Mouse (Mus musculus) right cerebral cortex, postnatal 36 days (tissue): Measurements from ENCODE around the gene Tex12.

Source experiments
- DNase-seq, 2 experiments: peaks; one replicate each; pipeline ENCODE4 v3.0.0; 2022; ENCODE audit warnings: low spot score in 2 of 2, mixed read lengths in 1 of 2

Gene Tex12

DNA sequence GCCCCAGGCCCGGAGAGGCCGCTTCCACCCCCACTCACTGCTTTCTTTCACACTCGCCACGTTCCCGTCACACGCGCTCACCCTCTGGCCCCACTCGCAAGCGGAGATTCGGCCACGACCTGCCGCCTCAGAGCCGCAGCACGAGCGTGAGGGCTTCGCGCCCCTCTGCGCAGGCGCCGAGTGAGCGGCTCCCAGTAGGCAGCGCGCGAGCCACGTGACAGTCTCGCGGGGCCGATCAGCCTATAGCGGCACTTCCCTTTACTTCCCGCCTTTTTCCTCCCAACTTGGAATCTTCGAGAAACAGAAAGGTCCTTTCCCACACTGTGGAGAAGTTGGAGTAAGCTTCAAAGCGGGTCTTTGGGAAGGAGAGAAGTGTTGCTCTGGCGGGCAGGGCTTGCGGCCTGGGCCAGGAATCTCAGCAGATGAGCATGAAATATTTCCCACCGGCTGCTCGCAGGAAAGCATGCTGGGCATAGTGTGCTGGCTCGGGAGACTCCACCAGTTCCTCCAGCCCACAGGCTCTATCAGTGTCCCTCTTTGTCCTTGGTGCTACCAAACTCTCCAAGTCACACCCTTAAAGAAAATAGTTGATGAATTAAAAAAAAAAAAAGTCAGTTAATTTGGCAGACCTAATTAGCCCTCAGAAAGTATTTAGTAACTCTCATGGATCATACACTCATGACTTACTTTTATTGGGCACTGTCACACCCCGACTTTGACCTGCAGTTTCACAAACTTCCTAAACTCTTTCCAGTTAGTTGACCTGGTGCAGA lies at the start of gene Tex12:
Gene Tex12, minus strand, starts transcription at position 181 of the 773 bp plus-strand sequence.
- no peak for DNase-seq

DNA sequence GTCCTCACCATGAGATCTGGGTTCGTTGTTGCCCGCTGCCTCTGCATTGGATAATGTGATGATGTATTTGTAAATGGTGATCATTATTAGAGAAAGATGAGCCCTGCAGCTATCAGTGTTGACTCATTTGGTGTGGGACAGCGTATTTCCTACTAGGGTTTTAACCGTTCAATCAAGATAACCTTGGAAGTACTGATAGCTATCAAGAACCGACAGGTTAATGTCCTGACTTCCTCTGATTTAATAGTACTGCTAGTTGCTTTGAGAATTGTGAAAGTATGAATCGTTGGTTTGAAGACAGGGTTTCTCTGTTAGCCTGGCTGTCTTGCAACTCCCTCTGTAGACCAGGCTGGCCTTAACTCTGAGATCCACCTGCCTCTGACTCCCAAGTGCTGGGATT lies 43.2 kb upstream of the Tex12 start:
- DNase-seq: no peak

DNA sequence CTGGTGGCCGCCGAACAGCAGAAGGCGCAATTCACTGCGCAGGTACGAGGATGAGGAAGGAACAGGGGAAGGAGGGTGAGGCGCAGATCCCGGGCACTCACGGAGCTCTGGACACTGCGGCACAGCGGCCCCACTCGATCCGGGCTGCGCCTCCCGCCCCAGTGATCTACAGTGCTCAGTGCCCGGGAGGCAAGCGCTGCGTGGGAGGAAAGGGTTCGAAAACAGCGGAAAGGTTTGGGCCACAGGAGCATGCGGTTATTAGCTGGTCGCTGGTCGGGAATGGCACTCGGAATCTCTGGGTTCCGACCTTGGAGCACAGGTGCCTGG lies 42.8 kb upstream of the Tex12 start:
- no peak for DNase-seq

DNA sequence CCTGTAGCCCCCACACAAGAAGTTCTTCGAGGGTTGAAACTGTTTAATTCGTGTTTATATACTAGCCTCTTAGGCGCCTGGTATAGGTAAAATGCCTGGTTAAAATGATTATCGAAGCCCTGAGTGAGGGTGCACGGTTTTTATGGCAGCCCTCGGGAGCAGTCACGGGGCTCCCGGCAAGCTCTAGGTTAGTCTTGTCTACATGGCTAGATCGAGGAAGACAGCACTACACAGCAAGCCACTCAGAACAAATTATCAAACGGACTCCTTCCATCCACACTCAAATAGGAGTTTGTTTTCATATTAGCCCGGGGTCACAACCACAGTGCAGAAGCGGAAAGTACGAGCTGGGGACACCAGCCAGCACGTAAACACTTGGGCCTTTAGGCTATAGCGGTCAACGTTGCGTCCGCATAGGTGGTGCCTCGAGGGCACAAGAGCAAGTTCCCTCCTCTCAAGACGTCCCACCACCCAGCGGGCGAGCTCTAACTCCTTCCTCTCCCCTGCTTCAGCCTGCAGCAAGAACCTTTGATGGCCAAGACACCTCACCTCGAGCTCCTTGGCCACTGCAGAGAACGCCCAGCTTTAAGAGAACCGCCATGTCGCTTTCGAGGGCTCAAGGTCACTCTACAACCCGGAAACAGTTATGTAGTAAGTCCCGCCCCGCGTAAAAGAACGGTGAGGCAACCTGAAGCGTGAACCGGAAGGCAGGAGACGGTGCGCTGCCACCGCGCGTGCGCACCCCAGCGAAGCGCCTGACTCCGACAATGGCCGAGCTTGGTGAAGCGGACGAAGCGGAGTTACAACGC lies 42.3 kb upstream of the Tex12 start, which contains the start of the genes Sdhd and Timm8b:
Gene Sdhd, minus strand, starts transcription at position 624 of the 809 bp plus-strand sequence.
Gene Timm8b, plus strand, starts transcription at position 722 of the 809 bp plus-strand sequence.
- DNase-seq: peak; percentile 93 to 95

DNA sequence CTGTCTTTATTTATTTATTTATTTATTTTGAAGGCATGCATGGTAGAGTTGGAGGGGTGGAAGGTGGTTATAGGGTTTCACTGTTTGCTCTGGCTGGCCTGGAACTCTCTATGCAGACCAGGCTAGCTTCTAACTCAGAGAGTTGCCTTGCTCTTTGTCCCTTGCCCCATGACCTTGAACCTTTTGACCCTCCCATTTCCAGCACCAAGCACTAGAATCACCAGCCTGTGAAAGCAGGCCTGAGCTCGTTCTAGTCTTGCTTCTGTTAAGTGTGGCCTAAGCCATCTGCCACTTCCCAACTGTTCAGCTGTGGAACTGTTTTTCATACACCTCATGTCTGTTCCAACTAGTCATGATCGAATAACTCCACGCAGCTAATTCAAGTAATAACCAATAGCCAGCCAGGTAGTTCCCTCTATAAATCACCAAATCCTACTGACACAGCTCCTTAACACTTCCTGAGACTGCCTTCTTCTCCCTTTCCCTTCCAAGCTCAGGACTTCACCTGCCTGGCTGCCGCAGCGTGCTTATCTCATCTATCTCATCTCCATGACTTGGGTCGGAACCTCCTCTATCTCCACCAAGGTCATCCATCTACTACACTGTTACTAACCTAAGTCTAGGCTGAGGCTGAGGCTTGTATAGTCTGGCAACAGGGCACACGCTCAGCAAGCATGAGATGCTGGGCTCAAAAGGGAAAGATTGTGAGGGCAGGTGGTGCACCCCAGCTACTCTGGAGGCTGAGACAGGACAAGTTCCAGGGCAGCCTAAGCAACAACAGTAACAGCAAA lies 41.1 kb upstream of the Tex12 start:
- DNase-seq: no peak

DNA sequence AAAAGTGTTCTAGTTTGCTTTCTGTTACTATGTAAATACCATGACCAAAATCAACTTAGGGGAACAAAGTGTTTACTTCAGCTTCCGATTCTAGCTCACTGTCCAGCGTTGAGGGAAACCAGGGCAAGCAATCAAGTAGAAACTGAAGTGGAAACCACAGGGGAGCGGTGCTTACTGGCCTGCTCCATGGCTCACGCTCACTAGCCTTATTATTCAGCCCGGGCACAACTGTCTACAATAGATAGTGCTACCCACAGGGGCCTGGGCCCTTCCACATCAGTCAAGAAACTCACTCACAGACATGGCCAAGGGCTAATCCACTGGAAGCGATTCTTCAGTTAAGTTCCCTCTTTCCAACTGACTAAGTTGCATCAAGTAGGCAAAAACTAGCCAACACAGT lies 40.4 kb upstream of the Tex12 start:
- no peak for DNase-seq

DNA sequence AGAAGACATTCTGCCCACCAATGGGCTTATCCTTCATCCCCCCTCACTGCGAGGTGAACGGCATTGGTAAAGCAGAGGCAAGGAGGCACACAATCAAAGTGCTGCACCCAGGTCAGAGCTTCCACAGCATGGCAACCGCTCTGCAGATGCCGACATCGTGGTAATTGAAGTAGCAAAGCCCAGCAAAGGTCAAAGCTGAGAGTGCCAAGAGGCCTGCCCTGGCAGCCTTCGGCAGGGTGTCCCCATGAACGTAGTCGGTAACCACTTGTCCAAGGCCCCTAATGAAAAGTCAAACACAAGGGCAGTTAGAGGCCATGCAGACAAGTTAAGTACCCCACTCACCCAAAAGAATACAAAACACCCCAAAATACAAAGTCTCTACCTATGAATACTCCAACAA lies 35.8 kb upstream of the Tex12 start:
- DNase-seq: no peak

DNA sequence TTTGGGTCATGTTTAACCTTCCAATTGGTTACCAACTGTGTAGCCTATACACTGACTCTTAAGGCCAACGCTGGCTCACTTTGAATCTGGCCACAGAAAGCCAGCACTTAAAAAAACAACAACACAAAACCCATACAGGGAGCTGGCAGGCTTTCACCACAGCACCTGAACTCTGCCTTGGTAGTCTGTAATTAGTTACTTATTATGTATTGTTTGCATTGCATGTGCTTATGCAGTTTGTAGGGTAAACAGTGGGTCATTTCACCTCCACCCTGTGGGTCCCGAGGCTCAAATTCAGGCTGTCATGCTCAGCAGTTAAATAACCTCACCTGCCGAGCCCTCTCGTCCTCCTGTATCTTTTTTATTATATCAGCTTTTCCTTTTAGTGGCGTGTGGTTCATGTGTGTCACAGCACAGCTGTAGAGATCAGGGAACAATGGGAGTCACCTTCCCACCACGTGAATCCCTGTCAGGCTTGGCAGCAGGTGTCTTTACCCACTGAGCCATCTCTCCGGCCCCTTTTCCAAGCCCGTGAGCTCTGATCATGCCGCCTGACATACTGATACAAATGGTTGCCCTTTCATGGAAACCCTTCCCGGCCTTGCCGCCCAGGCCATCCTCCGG lies 33.8 kb upstream of the Tex12 start:
- no peak for DNase-seq

DNA sequence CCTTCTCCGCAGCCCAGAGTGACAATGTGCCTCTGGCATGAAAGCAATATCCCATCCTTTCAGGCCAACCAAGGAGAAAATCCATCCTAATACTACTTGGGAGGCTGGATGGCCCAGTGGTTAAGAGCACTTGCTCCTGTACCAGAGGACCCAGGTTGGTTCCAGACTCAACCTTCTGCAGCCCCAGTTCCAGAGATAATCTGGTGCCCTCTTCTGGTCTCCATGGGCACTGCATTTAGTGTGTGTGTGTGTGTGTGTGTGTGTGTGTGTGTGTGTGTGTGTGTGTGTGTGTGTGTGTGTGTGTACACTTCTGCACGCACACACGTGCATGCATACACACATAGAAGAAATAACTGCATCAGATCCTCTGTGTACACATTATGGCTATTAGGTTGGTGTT lies 32.4 kb upstream of the Tex12 start:
- DNase-seq: no peak

DNA sequence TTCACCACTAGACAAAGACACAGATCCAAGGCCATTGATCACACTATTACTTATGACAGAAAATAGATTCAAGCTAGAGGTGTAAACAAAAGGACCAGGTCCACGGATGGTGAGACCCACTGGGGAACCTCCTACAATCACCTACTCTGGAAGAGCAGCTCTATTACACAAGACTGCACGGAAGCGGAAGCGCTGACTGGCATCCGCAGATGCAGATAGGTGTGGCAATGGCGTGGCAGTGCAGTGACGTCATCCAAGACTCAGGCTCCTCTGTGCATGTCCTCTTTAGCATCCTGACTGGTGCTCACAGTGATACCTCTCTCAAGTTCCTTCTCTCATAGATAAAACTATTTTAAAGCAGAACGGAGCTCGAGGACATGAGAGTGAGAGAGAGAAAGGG lies 31.8 kb upstream of the Tex12 start:
- DNase-seq: no peak

DNA sequence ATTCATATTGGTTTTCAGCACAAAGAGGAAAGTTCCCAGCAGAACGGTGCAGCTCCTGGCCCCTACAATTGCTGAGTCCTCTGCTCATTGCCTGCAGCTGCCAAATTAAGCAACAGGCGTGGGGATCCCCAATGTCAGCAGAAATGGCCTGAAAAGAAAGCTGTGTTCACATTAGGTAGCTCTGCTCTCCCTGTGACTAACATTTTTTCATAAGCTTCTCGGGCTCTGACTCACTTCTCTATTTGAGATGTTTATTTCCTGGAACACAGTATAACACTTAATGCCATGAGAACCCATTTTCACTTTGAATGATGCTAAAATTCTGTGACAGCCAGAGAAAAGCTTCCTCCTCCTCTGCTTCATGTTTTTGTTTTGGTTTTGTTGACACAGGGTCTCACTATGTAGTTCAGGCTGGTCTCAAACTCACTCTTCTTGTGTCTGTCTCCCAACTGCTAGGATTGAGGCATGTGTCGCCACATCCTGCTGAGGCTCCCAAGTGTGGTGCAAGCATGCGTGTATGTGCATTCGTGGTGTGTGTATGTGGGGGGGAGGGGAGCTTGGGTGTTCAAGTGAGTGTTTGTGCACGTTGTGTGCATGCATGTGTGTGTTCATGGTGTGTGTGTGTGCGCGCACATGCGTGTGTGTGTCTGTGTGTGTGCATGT lies 29.9 kb upstream of the Tex12 start:
- no peak for DNase-seq

DNA sequence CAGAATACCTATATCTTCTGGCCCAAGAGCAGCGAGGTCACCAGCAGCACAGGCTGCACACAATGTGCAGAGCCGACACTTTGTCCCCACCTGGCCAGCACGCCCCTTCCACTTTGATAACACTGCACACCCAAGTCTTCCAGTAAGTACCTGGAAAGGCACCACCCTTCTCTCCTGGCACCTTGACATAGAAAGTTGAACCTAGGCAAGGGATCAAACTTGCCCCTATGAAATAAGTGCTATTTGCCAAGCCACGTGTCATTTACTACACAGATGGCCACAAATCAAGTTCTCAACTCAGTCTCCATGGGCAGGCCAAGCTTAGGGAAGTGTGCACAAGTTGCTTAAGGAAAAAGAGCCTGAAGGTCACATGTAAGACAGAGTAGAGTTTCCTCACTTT lies 25.8 kb upstream of the Tex12 start:
- DNase-seq: no peak

DNA sequence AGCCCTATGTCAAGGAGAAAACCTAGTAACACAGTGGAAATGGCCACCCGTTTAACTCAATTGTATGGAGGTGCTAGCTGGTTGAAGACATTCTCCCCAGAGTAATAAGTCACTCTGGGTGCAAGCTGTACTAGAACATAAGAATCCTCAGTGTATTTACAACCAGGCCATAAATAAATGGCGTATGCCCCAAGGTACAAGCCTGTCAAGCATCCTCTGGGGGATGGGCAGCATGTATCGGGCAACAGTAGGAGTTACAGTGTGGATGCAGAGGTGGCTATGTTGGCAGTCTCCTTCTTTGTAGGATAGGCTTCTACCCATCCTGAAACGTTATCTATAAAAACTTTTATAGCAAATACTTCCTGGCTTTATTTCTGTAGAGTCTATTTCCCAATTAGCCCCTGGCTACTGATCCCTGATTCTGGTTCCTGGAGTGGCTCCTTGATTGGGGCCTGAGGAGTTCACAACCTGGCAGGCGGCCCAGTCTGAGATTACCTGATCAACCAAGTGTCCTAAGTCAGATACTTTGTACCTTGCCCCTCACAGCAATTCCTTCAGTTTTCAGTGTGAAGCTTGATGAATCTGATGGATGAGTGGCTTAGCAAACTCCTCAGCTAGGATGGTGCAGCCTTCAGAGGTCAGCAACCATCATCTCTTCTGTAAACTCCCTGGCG lies 24.2 kb upstream of the Tex12 start:
- no peak for DNase-seq

DNA sequence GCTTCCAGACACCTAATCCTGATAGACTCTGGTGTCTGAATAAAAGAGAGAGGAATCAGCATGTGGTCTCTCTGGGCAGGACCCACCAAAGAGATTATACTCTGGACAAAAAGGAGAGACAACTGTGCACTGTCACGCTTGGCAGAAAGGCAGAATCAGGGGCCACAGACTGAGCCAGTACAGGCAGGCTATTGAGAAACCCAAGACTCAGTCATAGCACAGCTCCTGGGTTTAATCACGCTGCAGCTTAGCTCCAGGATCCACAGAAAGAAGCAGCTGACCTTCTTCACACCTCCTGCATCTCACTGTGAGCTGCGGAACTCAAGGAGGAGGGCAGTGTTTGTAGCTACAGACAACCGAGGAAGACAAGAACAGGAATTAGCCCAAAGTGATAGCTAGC lies 19.2 kb upstream of the Tex12 start:
- no peak for DNase-seq

DNA sequence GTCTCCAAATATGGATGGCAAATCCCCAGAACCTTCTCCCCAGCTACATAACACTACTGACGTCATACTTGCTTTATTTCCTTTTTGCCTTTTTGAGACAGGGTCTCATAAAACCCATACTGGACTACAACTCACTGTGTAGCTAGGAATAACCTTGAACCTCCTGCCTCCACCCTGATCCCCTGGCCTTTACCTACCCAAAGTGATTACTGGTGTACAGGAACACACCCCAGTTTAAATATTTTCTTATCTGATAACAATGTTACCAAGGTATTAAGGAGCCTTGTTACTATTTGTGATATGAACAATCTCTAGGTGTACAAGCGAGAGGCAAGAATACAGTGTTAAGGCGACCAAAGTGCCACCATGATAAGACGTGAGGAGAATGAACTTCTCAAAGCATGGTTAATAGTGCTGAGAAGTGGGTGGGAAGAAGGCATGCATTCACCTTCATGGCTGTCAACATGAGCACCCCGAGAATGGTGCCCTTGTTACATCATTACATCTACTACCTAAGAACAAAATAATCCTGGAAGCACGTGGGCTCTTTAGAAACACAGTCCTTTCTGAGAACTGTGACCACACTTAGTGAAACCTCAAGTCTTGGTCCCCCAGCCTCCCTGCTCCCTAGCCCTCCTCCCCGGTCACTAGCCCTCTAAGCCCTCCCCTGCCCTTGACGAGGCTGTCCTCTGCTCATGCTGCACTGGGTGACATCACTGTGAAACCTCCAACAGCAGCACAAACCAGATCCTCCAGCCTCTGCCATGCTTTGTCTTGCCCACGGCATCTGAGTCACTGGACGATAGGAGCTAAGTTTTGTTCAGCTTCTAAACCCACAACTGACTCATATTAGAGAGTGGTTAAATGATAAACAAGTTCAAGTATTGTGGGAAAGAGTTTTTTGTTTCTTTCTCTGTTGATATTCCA lies 8.7 kb upstream of the Tex12 start:
- DNase-seq: no peak

DNA sequence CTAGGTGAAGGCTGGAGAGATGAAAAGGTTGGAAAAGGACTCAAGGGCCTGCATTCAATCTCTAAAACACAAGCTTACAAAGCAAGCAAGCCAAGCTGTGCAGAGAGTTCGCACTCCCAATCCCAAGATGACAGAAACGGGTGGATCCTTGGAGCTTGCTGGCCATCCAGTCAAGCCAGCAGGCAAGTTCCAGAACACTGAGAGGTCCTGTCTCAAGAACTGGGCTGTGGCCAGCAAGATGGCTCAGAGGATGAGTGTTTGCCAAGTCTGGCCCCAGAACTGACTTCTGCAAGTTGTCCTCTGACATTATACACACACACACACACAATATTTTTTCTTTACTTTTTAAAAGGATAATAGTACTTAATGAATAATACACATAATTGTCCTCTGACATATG lies 6.8 kb upstream of the Tex12 start:
- no peak for DNase-seq

DNA sequence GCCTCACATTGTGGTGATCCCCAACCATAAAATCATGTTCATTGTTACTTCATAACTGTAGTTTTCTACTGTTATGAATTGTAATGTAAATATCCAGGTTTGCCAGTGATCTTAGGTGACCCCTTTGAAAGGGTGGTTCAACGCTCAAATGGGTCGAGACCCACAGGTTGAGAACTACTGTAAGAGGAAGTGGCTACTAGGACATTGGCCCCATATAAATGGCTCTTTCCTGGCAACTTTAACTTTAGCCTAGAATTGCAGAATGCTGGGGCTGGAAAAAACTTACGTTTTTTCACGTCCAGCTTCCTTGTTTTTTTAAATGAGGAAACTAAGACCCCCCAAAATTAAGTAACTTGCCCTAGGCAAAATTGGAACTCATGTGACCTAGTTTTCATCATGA lies 6.2 kb upstream of the Tex12 start:
- DNase-seq: no peak

DNA sequence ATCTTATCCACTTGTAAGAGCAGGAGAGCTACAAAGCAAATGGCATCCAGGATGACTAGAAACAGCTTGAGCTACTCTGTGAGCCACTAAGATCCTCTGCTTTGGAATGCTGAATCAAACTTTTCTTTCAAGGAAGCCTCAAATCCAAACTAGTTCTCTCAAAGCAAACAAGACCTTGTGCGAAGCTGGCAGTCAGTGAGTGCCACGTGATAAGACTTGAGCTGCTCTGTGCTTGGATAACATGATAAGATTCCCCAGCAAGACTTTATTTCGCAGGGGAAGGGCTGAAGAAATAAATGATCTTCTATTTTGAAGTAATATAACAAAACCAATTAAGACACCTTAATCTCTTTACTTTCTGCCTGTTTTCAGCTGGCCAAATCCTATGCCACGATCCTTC lies 4.8 kb upstream of the Tex12 start:
- DNase-seq: no peak

DNA sequence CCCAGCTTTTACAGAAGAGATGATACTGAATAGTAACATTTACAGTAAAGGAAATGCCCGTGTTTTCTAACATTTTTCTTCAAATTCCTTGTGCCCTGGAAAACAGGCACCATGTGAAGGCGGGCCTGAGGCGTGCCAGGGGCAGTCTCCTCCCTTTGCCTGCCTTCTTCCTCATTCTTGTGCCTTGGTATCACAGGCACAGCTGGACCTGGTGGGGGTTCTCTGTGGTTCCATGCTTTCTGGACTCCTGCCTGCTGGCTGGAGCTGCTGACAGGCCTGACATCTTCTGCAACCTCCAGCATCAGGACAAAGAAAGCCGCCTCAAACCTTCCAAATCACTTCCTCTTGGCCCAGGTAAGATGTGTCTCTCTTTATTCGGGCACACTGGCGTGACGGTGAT lies 4.0 kb upstream of the Tex12 start:
- DNase-seq: no peak

DNA sequence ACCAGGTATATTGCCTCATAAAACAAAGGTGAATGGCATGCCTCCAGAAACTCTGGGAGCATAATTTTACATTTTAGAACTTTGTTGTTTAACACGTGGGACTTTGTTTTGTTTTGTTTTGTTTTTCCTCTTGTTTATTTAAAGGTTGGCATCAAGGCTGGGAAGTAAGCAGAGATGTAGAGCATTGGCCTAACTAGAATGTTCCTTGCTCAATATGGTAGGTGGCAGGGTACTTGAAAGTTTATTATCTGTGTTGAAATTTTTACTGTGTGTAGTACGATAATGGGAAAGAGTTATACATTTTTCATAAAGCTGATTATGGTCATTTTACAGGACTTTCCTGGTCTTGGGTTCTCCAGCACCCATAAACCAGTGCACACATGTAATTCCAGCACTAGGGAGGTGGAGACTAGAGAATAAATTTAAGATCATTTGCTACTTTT lies 814 bp upstream of the Tex12 start:
- DNase-seq: no peak
